Mouse (Mus musculus): ENCODE measurements around the gene Krt72. TPM values are rescaled to one million over a fixed set of nuclear protein-coding genes. Genes with fewer than 3 reads are reported as not detected.

The Krt72 gene
- polyA plus RNA-seq (2015; fragmentation: Nextera tagmentation; extraction: Ambion mirVana), result not detected in 2 replicates

DNA sequence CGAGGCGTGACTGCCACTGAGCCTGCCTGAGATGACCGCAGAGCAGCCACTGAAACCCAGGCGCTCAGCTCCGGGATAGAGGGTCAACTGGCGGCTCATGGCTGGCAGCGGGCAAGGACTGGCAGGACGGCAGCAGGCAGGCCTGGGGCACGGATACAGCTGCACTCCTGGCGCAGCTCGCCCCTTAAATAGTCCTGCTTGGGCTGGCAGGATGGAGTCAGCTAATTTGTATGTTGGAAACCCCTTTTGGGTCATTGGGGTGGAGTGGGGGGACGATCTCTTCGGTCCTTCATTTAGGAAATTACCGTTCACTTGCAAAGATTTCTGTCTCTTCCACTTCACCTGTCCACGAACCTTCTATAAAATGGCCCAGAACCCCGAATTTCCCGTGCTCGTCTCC lies at the start of gene Krt72:
Gene Krt72 (minus strand): TSS at position 101 of the 400 bp plus-strand sequence.
- no peaks in the 10 kb centered on the region for H3K9me3 ChIP-seq (replicated peaks)
- no peak within 1 kb of the TSS for H3K9ac ChIP-seq
- H3K27ac ChIP-seq, result no peak within 1 kb of the TSS
- H3K36me3 ChIP-seq, result no peaks in the 10 kb centered on the region
- H3K27me3 ChIP-seq, result 0 out of 2 replicates have a peak, but pooled peaks cover 6% of the 10 kb centered on the region
- H3K4me3 ChIP-seq (replicated peaks), result no peak within 1 kb of the TSS
- H3K4me2 ChIP-seq, result no peak within 1 kb of the TSS
- 72% methylated on average over 18 of the region's 18 CpGs for WGBS (ENCODE audit: insufficient replicate concordance)
- DNase-seq (no peak), ATAC-seq (ENCODE audit: low read depth) (no peak)
- no peaks in the 10 kb centered on the region; the same call in 1 of the 2 replicates for H3K4me1 ChIP-seq (replicated peaks)

DNA sequence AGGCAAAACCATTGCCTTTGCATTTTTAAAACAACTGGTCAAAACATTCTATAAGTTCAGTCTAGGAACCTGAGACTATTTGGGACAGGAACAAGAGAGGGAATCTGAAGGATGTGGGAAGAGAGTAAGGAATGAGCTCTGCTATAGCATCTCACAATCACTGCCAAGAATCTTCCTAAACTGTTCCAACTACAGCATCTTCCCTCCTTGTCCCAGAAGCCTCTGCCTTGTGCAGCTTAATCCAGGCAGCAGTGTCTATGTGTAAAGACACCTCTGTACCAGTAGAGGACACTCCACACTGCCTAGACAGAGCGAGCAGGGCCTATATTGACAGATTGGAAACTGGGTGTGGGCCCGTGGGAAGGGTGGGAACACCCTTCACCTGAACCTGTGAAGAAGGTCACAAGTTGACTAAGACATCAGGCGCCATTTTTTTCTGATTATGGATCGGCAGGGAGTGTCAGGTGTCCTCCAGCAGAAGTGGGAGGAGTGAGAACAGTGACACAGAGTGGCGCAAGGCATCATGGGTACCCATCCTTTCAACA lies 48.6 kb upstream of the Krt72 start:
- Histone ChIP-seq H3K4me2 (no peak overlapping the region), H3K4me1 (replicated peaks) (no peaks in the 10 kb centered on the region), H3K27me3 (no peaks in the 10 kb centered on the region), H3K9me3 (replicated peaks) (no peaks in the 10 kb centered on the region), H3K9ac (no peak overlapping the region), H3K36me3 (no peaks in the 10 kb centered on the region), H3K4me3 (replicated peaks) (no peak overlapping the region), H3K27ac (no peak overlapping the region)
- no peak for DNase-seq
- no peak for ATAC-seq (ENCODE audit: low read depth)
- WGBS (ENCODE audit: insufficient replicate concordance), result 50% methylated on average over 5 of the region's 5 CpGs

DNA sequence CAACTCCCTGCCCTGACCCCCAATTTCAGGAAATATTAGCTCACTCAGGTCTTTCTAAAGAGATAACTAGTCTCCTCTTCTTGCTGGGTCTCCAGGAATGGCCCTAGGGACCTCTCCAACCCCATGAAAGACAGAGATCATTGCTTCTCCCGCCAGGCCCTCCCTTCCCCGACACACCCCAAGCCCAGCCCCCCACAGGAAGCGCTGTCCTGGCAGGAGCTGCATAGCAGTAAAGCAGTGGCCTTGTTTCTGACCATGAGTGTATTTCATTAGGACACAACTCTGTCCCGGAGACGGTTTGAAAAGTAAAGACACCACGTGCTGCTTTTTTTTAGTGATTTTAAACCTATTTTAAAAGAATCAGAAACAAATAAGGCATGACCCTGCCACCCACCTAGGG lies 46.9 kb upstream of the Krt72 start:
- H3K4me1 ChIP-seq (replicated peaks), result no peaks in the 10 kb centered on the region
- H3K4me2 ChIP-seq, result no peak overlapping the region
- no peak overlapping the region for H3K27ac ChIP-seq
- H3K36me3 ChIP-seq, result no peaks in the 10 kb centered on the region
- H3K27me3 ChIP-seq, result no peaks in the 10 kb centered on the region
- no peak overlapping the region for H3K4me3 ChIP-seq (replicated peaks)
- H3K9me3 ChIP-seq (replicated peaks), result no peaks in the 10 kb centered on the region
- H3K9ac ChIP-seq, result no peak overlapping the region
- 29% methylated on average over 6 of the region's 6 CpGs for WGBS (ENCODE audit: insufficient replicate concordance)
- DNase-seq, result no peak
- no peak for ATAC-seq (ENCODE audit: low read depth)

DNA sequence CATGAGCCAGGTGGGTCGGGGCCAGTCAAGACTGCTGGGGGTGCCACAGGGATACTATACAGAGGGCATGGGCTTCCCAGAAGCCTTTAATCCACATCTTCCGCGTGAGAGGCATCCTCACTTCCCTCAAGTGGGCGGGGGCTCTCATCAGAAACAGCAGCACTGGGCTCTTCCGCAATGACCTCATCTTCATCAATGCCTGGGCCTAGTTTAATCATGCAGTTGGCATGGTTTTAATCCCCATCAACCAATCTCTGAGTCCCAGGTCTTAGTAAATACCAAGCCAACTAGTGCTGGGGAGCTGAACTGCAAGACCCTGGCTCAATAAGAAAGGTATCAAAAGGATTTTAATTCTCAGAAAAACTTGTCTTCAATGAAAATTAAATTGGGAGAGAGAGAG lies 43.2 kb upstream of the Krt72 start:
- Histone ChIP-seq H3K36me3 (no peaks in the 10 kb centered on the region), H3K4me2 (no peak overlapping the region), H3K9ac (no peak overlapping the region), H3K27me3 (no peaks in the 10 kb centered on the region), H3K27ac (no peak overlapping the region), H3K4me3 (replicated peaks) (no peak overlapping the region), H3K9me3 (replicated peaks) (no peaks in the 10 kb centered on the region), H3K4me1 (replicated peaks) (no peaks in the 10 kb centered on the region)
- no peak for ATAC-seq (ENCODE audit: low read depth)
- DNase-seq, result no peak
- 44% methylated on average over 5 of the region's 5 CpGs for WGBS (ENCODE audit: insufficient replicate concordance)

DNA sequence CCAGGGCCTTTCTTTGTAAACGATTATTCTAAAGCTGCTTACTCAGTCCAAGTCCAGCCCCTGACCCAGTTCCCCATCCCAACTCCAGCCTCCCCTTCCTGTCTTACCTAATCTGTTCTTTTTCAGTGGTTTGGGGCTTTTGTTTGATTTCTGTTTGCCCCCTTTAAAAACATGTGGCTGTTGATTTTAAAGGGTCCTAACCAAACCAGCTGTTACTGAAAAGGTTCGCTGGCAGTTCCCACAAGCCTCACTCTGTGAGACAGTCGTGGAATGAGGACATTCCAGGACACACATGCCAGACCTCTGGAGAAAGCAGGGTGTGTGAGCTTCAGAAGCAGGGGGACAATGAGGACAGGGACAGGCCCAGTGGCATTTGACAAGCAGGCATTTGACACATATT lies 35.5 kb upstream of the Krt72 start:
- 20% methylated on average over 3 of the region's 3 CpGs for WGBS (ENCODE audit: insufficient replicate concordance)
- H3K4me1 ChIP-seq (replicated peaks), result no peaks in the 10 kb centered on the region
- H3K4me3 ChIP-seq (replicated peaks), result no peak overlapping the region
- ATAC-seq (ENCODE audit: low read depth), result no peak
- H3K36me3 ChIP-seq, result no peaks in the 10 kb centered on the region
- H3K27ac ChIP-seq, result no peak overlapping the region
- no peak for DNase-seq
- 0 out of 2 replicates have a peak, but pooled peaks cover 11% of the 10 kb centered on the region for H3K27me3 ChIP-seq
- H3K4me2 ChIP-seq, result no peak overlapping the region
- H3K9me3 ChIP-seq (replicated peaks), result no peaks in the 10 kb centered on the region
- H3K9ac ChIP-seq, result no peak overlapping the region

DNA sequence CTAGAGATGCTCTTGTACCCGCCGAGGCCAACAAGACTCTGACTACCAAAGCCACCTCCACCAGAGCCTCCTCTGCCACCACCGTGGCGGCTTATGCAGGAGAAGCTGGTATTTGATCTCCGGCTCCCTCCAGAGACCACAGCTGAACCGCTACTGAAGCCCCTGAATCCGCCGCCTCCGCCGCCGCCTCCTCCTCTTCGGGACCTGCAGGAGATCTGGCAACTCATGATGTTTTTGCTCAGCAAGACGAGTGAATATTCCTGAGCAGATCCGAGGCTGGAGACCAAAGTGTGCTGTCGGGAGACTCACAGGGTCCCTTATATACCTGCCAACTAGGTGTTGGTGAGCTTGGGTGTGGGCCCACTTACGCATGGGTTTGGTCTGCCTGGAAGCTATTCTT lies 31.6 kb upstream of the Krt72 start, which contains the start of gene Krt2:
Gene Krt2 (minus strand): TSS at position 295 of the 400 bp plus-strand sequence.
- no peak within 1 kb of the TSS for H3K4me3 ChIP-seq (replicated peaks)
- H3K27me3 ChIP-seq, result 0 out of 2 replicates have a peak, but pooled peaks cover 11% of the 10 kb centered on the region
- no peak within 1 kb of the TSS for H3K27ac ChIP-seq
- DNase-seq (no peak), ATAC-seq (ENCODE audit: low read depth) (no peak)
- H3K4me1 ChIP-seq (replicated peaks), result no peaks in the 10 kb centered on the region
- 55% methylated on average over 16 of the region's 16 CpGs for whole genome bisulfite sequencing (ENCODE audit: insufficient replicate concordance)
- no peaks in the 10 kb centered on the region for H3K9me3 ChIP-seq (replicated peaks)
- no peak within 1 kb of the TSS for H3K9ac ChIP-seq
- no peaks in the 10 kb centered on the region for H3K36me3 ChIP-seq
- H3K4me2 ChIP-seq, result no peak within 1 kb of the TSS

DNA sequence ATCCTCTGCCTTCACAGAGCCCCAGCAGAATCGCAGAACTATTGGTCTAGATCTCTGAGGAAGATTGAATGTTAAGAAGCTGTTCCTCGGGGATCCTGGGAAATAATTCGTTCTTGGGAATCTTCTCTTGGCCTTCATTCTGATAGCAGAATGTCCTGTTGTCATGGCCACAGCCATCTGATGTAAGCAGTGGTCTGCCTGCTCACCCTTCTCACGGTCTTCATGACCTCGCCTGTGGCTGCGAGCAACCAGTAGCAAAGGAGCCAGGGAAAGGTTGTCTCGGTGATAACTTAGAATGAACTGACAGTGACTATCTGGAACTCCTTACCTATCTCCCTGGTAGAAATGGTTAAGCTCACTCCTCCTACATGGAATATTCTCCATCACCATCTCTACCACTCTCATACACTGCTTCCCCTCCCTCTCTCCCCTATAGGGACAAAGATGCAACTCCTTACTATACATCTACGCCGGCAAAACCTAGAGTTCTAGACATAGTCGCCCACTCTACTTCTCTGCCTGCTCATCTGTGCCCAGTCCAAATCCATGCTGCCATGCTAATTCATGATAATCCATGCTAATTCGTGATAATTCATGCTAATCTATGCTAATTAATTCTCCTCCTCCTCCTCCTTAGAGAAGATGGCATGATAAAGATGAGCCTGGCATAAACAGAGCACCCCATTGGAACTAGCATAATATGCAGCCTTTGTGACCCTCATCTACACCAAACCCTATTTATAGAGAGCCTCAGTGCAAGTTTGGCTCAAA lies 17.0 kb upstream of the Krt72 start:
- 60% methylated on average over 11 of the region's 11 CpGs for WGBS (ENCODE audit: insufficient replicate concordance)
- Histone ChIP-seq H3K4me3 (replicated peaks) (no peak overlapping the region), H3K36me3 (no peaks in the 10 kb centered on the region), H3K27ac (no peak overlapping the region), H3K9ac (no peak overlapping the region), H3K4me2 (no peak overlapping the region), H3K27me3 (peaks cover 4% of the 10 kb centered on the region; the same call in 1 of the 2 replicates), H3K4me1 (replicated peaks) (no peaks in the 10 kb centered on the region), H3K9me3 (replicated peaks) (no peaks in the 10 kb centered on the region)
- DNase-seq, result no peak
- no peak for ATAC-seq (ENCODE audit: low read depth)

DNA sequence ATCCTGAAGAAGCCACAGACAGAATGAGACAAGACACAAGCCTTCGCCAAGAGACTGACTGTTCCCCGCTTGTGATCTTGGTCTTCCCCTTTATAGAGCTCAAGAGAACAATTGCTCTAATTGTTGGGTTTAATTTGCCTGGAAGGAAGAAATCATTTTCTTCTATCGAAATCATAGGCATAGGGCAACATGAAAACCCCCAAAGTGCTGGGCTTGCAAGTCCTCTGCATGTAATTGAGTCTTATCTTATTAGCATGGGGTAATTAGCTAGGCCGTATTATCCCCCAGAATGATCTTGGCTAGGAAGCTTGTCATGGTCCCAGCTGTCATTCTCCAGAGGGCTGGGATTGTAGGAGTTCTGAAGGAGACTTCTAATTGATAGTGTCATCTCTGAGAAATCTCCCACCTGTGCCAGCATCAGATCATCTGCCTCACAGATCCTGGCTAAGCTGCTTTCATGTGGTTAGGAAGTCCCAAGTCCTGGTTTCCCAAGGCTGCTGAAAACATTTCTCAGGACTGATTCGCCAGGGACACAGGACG lies 16.1 kb upstream of the Krt72 start, which contains the start of gene Krt73:
Gene Krt73 (minus strand): TSS at position 51 of the 540 bp plus-strand sequence.
- H3K36me3 ChIP-seq, result no peaks in the 10 kb centered on the region
- WGBS (ENCODE audit: insufficient replicate concordance), result 63% methylated on average over 6 of the region's 6 CpGs
- no peak for ATAC-seq (ENCODE audit: low read depth)

DNA sequence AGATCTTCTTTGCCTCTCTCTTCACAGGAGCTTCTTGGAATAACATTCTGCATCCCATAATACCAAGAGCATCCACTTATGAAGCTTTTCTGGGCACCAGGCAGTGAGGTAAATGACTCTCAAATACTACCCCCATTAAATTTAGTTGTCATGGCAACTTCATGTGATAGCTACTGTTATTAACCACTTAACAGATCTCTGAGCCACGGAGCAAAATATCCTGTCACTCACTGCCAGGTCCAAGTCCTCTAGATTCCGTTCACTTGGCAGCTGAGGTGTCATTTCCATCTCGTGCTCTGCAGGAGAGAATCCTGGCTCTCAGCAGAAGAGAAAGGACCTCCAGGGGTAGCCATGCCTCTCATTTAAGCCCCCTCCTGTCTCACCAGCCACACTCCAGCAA lies 4.6 kb upstream of the Krt72 start:
- Histone ChIP-seq H3K36me3 (no peaks in the 10 kb centered on the region), H3K27me3 (0 out of 2 replicates have a peak, but pooled peaks cover 6% of the 10 kb centered on the region), H3K27ac (no peak overlapping the region), H3K9me3 (replicated peaks) (no peaks in the 10 kb centered on the region), H3K4me2 (no peak overlapping the region), H3K4me3 (replicated peaks) (no peak overlapping the region), H3K4me1 (replicated peaks) (no peaks in the 10 kb centered on the region), H3K9ac (no peak overlapping the region)
- DNase-seq (no peak), ATAC-seq (ENCODE audit: low read depth) (no peak)
- WGBS (ENCODE audit: insufficient replicate concordance), result 20% methylated on average over 3 of the region's 3 CpGs

More for the DNA sequence above, 16.1 kb upstream of the Krt72 start, which contains the start of gene Krt73:
- no peak for DNase-seq
- H3K27ac ChIP-seq, result no peak within 1 kb of the TSS
- H3K4me2 ChIP-seq, result no peak within 1 kb of the TSS
- no peak within 1 kb of the TSS for H3K9ac ChIP-seq
- no peaks in the 10 kb centered on the region for H3K4me1 ChIP-seq (replicated peaks)
- no peaks in the 10 kb centered on the region for H3K9me3 ChIP-seq (replicated peaks)
- peaks cover 4% of the 10 kb centered on the region; the same call in 1 of the 2 replicates for H3K27me3 ChIP-seq
- H3K4me3 ChIP-seq (replicated peaks), result no peak within 1 kb of the TSS

DNA sequence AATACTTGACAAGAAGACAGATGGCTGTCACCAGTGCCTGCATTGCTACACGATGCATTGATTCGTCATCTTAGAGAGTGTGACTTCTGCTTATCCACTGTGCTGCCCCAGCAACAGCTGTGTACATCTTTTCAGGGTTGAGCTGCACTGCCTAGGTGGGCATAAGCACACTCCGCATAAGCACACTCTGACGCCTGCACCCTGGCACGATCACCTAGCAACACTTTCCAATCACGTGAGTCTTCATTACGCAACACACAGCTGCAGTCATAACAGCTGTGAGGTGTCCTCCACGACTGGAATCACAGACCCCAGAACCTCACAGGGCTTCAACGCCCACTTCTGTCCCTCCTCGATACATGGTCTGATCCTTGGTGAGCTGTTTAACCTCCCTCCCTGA lies 12.8 kb downstream of the Krt72 start:
- no peak overlapping the region for H3K27ac ChIP-seq
- DNase-seq (no peak), ATAC-seq (ENCODE audit: low read depth) (no peak)
- no peak overlapping the region for H3K4me2 ChIP-seq
- 64% methylated on average over 10 of the region's 10 CpGs for WGBS (ENCODE audit: insufficient replicate concordance)
- H3K9me3 ChIP-seq (replicated peaks), result no peaks in the 10 kb centered on the region
- H3K4me3 ChIP-seq (replicated peaks), result no peak overlapping the region
- no peaks in the 10 kb centered on the region for H3K4me1 ChIP-seq (replicated peaks)
- no peak overlapping the region for H3K9ac ChIP-seq
- H3K36me3 ChIP-seq, result no peaks in the 10 kb centered on the region
- H3K27me3 ChIP-seq, result no peaks in the 10 kb centered on the region

DNA sequence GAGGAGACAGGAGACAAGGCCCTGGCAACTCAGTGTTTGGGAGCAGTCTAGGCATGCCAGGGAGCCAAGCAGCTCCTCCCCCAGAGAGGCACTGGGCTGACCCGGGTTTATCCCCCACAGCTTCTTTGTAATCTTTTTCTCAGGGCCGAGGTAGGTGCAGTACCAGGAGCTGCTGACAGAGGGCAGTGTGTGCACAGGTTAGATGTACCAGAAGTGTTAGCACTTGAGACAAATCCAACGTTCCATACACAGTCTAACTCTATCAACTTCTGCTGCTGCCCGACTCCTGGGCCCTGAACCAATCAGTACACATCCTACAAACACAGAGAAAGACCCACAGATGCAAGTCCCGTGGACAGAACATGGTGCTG lies 13.6 kb downstream of the Krt72 start:
- ATAC-seq (ENCODE audit: low read depth), result no peak
- no peaks in the 10 kb centered on the region for H3K27me3 ChIP-seq
- no peaks in the 10 kb centered on the region for H3K9me3 ChIP-seq (replicated peaks)
- no peak overlapping the region for H3K4me3 ChIP-seq (replicated peaks)
- H3K9ac ChIP-seq, result no peak overlapping the region
- DNase-seq, result peak; percentile 42
- 2% methylated on average over 5 of the region's 5 CpGs for WGBS (ENCODE audit: insufficient replicate concordance)
- H3K27ac ChIP-seq, result no peak overlapping the region
- H3K4me2 ChIP-seq, result no peak overlapping the region
- no peaks in the 10 kb centered on the region for H3K36me3 ChIP-seq
- H3K4me1 ChIP-seq (replicated peaks), result no peaks in the 10 kb centered on the region
